23 mouse cellular contexts compared by ENCODE assay signal in the genomic region with DNA sequence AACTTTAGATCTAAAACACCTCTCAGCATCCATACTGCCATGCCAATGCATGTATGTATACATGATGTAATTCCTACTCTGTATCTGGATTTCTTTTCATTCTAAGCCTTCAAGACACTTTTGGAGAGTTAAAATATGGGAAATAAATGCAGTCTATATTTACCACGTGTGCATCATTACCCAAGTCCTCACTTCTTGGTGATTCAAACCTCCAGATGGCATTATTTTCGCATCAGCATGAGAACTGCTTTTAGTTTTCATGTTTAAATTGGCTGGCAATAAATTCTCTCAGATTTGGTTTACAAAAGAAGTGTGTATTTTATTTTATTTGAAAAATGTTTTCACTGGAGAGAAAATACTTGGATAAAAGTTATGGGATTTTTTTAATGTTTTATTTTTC.
"Had no signal": no experiment of that assay in that cellular context is flagged by ENCODE, and none has a peak within 500 bp of the region (broad histone marks: within the 10 kb centered on the region; RNA-seq: fewer than 3 reads in every experiment).

No protein-coding gene starts in this region.

- H3K4me3 ChIP-seq: layer of hippocampus, adult 2 months; limb, embryonic 10.5 days; limb, embryonic 13.5 days; liver, embryonic 12.5 days; liver, embryonic 15.5 days; lung, embryonic 15.5 days; megakaryocyte, embryonic 14.5 days; midbrain, embryonic 10.5 days; midbrain, embryonic 13.5 days; myocyte; neural tube, embryonic 13.5 days had no signal

- DNase-seq: kidney, adult 18-20 months; kidney, adult 9 months; kidney, postnatal 14 days; kidney, postnatal 4 days; liver; lung, adult 18-20 months; lung, postnatal 10 days; lung, postnatal 36 days; retina, postnatal 1 day; thymus, postnatal 25 days had no signal

- H3K4me2 ChIP-seq: limb, embryonic 13.5 days; liver, embryonic 12.5 days; liver, embryonic 15.5 days; lung, embryonic 15.5 days; midbrain, embryonic 13.5 days; neural tube, embryonic 13.5 days had no signal

- H3K4me1 ChIP-seq: limb, embryonic 10.5 days; limb, embryonic 13.5 days; liver, embryonic 12.5 days; liver, embryonic 15.5 days; lung, embryonic 15.5 days; megakaryocyte, embryonic 14.5 days; midbrain, embryonic 10.5 days; midbrain, embryonic 13.5 days; neural tube, embryonic 13.5 days had no signal

- H3K9ac ChIP-seq: limb, embryonic 13.5 days; liver, embryonic 12.5 days; liver, embryonic 15.5 days; lung, embryonic 15.5 days; midbrain, embryonic 13.5 days; neural tube, embryonic 13.5 days had no signal

- H3K27ac ChIP-seq: layer of hippocampus, adult 2 months; limb, embryonic 10.5 days; limb, embryonic 13.5 days; liver, embryonic 12.5 days; liver, embryonic 15.5 days; lung, embryonic 15.5 days; midbrain, embryonic 10.5 days; midbrain, embryonic 13.5 days; neural tube, embryonic 13.5 days; stomach, postnatal 0 days had no signal

- ATAC-seq: liver, embryonic 12.5 days; midbrain, embryonic 13.5 days; midbrain, embryonic 16.5 days had no signal

- H3K9me3 ChIP-seq: limb, embryonic 10.5 days; limb, embryonic 13.5 days; liver, embryonic 12.5 days; liver, embryonic 15.5 days; lung, embryonic 15.5 days; megakaryocyte, embryonic 14.5 days; midbrain, embryonic 10.5 days; midbrain, embryonic 13.5 days; neural tube, embryonic 13.5 days had no signal

- H3K36me3 ChIP-seq: limb, embryonic 10.5 days; limb, embryonic 13.5 days; liver, embryonic 12.5 days; liver, embryonic 15.5 days; lung, embryonic 15.5 days; midbrain, embryonic 10.5 days; midbrain, embryonic 13.5 days; neural tube, embryonic 13.5 days had no signal

- H3K27me3 ChIP-seq: limb, embryonic 13.5 days; liver, embryonic 12.5 days; liver, embryonic 15.5 days; lung, embryonic 15.5 days; megakaryocyte, embryonic 14.5 days; midbrain, embryonic 13.5 days; neural tube, embryonic 13.5 days had no signal
